Mouse (Mus musculus): ENCODE results near the gene Hist3h2a.
A peak's percentile ranks its signal among the peaks of the same experiment; 100 is the strongest.

The Hist3h2a gene

DNA sequence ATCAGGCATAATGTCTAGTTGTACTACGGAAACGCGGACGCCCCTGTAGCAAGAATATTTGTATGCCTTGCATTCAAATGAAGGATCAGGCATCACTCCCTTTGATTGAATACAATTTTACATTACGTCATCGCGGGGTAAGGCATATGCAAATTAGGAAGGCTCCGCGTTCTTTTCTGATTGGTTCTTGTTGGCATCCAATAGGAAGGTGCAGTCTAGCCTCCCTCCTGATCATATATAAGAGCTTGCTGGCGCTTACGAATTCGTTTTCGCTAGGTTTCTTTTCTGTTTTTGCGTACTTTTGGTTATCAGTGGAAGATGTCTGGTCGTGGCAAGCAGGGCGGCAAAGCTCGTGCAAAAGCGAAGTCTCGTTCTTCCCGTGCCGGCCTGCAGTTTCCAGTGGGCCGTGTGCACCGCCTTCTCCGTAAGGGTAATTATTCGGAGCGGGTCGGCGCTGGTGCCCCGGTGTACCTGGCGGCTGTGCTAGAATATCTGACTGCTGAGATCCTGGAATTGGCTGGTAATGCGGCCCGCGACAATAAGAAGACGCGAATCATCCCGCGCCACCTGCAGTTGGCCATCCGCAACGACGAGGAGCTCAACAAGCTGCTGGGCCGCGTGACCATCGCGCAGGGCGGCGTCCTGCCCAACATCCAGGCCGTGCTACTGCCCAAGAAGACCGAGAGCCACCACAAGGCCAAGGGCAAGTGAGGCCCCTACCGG is at the start of gene Hist3h2a, which contains the start of gene Trim17:
Hist3h2a (plus strand) TSS at position 266 of the 723 bp plus-strand sequence.
Trim17 (plus strand) TSS at position 266 of the 723 bp plus-strand sequence.
- DNase-seq (ENCODE audit: low spot score in 2 of 2), result peak; percentile 98

DNA sequence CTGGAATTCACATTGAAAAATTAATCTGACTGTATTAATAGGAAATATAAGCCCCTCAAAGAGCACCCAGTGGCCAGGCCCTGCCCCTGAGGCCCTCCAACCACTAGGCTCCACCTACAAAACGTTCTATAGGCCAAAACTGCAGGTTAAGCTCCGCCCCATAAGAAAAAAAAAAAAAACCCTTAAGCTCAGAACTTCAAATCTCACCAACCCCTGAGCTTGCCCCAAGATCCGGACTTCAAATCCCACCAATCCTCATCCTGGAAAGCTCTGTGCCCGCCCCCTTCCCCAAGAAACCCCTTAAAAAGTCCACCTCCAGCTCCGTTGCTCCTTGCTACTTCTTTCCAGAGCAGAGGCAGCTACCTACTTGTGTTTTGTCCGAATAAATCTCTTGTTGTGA is 49.6 kb upstream of the Hist3h2a start:
- DNase-seq (ENCODE audit: low spot score in 2 of 2), result no peak

DNA sequence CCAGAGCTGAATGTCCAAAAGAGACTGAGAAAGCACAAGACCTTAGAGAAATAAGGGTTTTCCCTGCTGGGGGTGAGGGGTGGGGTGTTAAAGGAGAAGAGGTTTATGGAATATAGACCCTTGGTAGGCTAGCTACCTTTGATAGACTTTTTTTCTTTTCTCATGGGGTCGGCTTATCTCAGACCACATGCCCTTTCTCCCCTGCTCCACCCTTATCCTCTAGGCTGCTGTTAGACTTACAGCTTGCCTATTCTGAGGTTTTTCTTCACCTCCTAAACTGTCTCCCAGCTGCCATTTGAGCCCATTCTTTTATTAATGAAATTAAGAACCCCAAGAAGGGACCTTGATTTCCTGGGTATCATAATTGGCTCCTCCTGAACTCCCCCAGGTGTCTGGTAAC is 40.7 kb upstream of the Hist3h2a start:
- DNase-seq (ENCODE audit: low spot score in 2 of 2), result no peak

DNA sequence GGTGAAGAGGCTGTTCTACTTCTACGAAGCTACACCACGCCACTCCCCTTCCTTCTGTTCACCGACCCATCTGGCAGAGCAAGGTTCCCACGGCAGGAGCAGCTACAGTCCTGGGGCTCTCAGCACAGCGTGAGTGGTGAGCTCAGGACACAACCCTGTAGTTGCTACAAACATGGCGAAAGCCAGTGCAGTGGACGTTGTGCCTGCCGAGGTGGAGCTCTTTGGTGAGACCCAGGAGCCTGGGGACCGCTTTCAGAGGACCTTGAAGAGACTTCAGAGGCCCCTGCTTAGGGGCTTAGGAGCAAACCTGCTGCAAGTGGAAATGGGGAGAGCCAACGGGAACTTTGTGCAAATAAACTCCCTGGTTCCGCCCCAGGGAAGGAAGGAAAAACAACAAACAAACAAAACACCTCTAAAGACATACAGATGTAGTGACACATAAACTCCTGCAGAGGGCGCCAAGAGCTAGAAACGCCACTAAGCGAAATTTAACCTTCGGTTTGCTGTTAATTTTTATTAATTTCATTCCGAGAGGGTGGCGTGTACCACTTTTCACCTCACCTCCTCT is 39.9 kb upstream of the Hist3h2a start:
- DNase-seq (ENCODE audit: low spot score in 2 of 2), result no peak

DNA sequence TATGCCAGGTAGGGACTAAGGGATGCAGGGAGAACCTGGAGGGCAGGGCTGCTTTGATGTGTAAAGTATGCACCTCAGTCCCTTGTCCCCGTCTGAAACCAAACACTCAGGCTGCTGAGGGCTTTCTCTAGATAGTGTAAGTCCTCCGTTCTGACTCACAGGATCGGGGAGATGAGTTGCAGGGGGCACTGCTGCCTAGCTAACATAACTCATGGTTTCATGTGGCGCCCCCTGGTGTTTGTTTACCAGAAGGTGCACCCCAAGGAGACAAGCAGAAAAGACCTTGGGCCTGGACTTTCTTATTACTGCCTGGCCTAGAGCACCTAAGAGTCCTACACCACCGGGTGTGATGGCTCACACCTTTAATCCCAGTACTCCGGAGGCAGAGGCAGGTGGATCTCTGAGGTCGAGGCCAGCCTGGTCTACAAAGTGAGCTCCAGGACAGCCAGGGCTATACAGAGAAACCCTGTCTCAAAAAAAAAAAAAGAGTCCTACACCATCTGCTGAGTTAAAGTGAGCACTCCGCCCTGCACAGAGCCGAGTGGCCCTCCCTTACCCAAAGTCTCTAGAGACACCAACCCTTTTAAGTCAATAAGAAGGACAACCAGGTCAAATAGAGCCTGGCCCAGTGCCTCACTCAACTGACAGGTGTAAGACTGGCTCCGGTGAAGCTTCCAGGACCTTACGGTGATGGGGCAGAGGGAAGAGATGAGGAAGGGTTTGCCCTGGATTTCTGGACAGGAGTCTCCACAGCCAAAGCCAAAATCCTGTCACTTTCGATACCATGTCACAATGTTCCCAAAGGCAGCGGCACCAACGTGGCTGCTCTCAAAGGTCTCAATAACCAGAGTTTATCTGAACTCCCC is 37.4 kb upstream of the Hist3h2a start:
- no peak for DNase-seq (ENCODE audit: low spot score in 2 of 2)

DNA sequence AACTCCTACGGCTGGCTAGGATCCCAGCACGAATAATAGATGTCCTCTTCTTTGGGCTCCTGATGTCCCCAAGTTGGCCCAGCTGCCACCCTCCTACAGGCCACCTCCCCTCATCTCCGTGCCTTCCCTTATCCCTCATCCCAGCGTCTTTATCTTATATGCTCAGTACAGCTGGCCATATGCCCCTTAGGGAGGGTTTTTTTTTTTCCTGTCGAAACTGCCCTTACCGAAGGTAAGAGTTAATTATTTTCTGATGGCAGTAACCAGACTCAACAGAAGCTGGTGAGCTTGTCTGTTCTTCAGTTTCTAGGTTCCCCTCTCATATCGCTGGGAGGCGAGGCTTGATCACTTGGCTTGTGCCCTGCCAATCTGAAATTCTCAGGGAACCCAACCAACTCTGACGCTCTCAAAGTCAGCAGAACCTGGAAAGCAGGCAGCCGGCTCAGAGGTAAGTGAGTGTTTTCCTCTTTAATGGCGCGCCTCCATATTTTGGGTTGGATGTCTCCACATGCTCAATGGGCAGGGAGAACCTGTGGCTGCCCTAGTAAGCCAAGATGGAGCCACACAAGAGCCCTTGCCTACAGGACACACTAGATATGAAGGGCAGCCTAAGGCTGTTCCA is 36.6 kb upstream of the Hist3h2a start, which contains the start of gene Btnl10:
Btnl10 (plus strand) TSS at position 164 of the 622 bp plus-strand sequence.
- DNase-seq (ENCODE audit: low spot score in 2 of 2), result no peak

DNA sequence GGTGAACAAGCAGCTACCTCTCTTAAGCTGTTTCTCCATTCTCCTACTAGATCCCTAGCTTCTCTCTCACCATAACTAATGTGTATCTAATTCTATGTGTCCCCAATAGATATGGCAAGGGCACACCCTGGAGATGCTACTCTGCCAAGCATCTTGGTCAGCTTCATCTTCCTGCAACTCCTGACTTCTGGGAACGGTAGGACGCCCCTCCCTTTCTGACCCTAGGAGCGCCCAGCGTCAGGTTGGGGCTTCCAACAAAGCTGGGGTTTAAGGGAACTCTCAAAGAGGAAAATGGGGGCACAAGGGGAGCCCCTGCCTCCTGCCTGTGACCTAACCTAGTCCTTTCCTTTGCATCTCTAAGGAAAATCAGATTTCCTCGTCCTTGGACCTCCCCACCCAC is 35.7 kb upstream of the Hist3h2a start:
- DNase-seq (ENCODE audit: low spot score in 2 of 2), result no peak

DNA sequence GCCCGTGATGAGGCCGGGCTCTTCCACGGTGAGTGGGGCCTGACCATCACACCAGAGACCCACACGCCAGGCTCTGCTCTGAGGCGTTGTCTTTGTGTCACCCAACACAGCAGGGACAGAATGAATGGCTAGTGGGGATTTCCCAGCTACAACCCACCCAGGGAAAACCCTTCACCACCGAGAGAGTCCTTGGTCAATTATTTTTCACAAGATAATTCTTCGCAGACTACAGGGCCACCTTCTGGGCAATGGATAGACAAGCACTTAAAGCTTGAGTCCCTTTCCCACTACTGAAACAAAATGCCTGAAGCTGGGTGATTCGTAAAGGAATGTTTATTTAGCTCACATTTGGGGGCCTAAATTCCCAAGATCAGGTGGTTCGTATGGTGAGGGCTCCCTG is 32.1 kb upstream of the Hist3h2a start:
- no peak for DNase-seq (ENCODE audit: low spot score in 2 of 2)

DNA sequence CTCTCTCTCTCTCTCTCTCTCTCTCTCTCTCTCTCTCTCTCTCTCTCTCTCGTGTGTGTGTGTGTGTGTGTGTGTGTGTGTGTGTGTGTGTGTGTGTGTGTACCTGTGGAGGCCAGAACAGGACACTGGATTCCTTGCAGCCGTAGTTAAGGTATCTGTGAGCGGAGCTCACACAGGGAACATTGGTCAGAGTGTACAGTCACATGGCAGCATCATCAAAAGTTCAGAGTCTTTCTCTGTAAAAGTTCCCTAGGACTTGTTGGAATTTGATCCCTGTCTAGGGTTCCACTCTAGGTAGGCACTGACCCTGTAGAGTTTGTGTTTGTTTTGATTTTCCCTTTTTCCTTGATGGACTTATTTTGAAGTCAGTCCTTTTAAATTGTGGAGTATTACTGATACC is 27.8 kb upstream of the Hist3h2a start:
- DNase-seq (ENCODE audit: low spot score in 2 of 2), result no peak

DNA sequence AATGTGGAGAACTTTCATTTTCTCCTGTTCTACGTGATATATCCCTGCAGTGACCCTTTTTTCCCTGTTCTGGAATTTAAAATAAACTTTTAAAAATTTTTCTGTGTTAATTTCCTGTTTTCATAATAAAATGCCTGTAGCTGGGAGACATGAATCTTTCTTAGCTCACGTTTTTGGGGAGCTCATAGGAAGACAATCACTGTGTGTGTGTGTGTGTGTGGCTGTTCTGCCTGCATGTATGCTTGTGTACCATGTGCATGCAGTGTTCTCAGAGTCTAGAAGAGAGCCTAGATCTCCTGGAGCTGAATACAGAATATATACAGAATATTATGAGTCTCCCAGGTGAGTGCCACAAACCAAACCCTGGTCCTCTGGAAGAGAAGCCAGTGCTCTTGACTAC is 27.4 kb upstream of the Hist3h2a start:
- DNase-seq (ENCODE audit: low spot score in 2 of 2), result no peak

DNA sequence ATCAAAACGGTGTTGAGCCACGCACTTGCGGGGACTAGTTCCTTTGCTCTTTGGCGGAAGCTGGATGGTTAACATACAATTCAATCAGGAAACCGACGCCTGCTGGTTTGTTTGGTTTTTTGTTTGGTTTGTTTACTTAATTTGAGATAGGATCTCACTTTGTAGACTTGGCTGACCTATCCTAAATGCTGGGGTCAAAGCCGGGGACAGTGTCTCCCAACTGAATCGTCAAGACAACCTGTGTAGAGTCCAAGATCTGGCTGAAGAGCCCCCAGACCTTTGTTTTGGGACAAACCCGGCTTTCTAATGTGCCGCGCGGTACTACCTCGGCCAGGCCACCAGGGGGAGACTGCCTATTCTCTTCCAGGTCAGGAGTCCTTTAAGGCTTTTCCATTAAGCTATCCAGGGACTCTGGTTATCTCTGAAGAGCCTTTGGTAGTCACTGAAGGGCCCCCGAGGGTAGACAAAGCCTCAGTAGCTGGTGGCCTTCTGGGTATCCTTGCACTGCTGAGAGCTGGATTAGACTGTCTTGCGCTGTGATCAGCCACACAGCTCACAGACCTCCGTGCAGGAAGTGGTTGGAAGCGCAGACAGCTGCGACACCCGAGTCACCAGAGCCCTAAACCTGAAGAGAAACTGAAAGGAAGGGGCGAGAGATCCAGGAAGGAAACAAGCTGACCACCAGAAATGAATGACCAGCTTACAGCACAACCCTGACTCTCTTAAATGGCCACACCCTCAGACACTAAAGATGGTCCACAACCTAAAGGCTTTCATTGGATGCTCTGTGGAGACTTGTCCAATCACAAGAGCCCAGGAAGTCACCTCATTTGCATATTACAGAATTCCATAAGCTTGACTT is 26.5 kb upstream of the Hist3h2a start:
- DNase-seq (ENCODE audit: low spot score in 2 of 2), result no peak

DNA sequence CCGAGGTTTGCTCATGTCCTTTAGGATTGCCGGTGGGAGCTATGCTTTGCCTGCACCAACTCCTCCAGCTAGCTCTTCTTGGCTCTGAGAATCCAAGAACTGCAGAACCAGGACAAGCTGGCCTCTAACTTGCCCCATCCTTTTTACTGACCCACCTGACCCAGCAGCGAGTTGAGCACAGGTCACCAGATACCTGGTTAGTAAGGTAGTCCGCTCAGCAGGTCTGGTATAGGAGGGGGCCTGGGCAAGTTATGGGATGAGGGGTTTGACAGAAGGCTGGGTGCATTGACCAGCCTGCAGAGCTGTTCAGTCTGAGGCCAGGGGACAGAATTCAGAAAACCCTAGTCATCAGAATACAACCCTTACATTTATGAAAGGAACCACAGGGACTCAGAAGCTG is 25.4 kb upstream of the Hist3h2a start:
- no peak for DNase-seq (ENCODE audit: low spot score in 2 of 2)

DNA sequence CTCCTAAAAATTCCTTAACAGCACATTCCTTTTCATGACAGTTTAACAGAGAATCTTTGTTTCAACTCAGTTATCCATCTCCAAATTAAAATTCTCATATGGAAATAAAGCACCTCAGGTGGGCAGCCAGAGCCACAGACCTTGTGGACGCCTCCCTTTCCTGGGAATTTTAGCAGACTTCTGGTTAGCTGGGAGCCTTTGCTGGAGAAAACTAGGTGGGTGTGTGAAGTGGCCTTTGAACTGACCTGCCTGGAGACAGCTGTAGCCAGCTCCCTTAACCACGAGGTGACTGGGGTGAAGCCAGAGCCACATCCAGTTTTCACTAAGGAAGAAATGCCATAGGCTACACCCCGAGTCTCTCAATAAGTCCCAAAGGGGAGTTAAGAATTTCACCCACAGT is 24.8 kb upstream of the Hist3h2a start:
- no peak for DNase-seq (ENCODE audit: low spot score in 2 of 2)

DNA sequence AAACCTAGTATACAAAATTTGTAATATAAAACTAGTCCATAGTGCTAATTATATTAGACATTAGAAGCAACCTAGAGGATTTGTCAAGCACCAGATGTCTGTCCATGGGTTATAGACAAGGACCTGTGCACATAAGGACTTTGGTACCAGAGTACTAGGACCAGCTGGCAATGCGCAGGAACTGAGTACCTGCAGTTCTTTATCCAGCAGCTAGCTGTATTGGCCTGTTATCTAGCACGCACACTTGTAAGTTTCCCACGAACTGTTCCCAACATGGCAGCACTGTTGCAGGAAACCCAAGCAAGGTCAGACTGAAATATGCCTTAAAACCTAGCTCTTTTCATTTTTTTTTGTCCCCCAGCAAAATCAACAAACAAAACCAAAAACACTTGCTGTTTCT is 24.2 kb upstream of the Hist3h2a start:
- DNase-seq (ENCODE audit: low spot score in 2 of 2), result no peak

DNA sequence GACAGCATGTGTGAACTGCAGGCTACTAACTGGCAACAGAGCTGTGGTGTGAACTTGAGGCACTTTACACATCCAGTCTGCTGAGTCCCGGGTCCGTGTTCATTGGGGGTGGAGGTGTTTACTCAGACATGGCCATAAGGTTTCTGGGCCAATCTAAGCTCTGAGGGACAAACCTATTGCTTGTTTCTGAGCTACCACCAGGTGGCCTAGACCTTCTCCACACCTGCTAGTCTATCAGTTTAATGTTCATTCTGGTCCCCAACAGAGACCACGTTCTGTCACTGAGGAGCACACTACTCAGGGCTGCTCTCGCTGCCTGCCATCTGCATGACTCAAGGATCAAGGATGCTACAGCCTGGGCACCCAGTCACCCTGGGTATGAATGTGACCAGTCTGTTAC is 22.9 kb upstream of the Hist3h2a start:
- DNase-seq (ENCODE audit: low spot score in 2 of 2), result no peak

DNA sequence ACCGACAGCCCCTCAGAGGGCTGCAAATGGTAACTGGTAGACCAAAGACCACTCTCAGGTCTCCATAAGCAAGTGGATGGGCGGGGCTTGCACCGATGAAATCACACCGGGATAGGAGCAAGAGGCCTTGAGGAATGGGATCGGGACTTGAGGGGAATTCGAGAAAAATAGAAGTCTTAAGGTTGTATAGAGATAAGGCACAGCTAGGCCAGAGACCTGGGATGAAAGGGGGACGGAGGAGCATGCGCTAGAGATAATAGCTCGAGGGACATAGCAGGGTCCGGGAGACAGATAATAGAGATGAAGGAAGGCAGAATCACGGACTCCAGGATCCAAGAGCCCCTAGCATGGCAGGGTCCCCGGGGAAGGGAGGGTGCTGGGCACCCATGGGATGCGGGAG is 16.6 kb upstream of the Hist3h2a start:
- no peak for DNase-seq (ENCODE audit: low spot score in 2 of 2)

DNA sequence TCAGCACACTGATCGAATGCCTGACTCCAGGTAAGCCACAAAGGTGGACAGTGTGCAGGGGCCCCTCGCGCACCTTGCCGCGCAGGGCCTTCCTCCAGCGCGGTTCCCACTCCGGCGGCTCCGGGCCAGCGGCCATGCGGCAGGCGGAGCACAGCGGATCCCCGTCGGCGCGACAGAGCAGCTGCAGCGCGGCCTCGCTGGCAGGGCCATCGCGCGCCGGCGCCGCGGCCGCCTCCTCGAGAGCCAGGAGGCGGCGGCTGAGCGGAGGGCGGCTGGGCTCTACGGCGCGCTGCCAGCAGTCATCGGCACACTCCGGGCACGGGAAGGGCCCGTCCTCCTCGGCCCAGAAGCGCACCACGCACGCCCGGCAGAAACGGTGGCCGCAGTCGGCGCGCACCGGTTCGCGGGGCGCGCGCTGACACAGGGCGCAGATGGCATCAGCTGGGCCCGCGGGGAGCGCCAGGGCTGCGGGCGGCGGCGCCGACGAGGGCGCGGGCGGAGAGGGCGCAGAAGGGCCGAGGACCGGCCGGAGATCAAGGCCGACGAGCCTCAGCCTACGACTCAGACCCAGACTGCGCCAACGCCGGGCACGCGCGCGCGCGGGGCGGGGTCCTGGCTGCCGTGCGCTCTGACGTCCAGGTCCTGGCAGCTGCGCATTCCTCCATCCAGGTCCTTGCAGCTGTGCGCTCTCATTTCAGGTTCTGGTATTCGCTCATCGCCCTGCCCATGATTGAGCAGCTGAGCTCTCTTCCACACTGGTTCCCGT is 16.0 kb upstream of the Hist3h2a start, which contains the start of gene Rnf187:
Rnf187 (minus strand) TSS at position 595 of the 766 bp plus-strand sequence.
- peak; percentile 83 to 93 for DNase-seq (ENCODE audit: low spot score in 2 of 2)

DNA sequence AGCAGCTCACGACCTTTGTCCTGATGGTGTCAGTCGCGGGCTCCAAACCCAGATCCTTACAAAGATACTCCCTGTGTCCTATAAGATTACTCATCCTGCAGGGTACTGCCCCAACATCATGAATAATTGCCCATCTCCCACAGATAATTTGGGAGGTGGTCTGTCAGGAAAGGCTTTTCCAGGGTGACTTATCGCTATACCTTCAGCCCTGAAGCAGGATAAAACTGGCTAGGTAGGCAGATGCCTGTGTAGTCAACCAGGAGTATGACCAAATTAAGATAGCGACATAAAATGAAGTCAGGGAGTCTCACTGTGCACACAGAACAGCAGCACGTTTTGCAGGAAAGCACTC is 15.4 kb upstream of the Hist3h2a start:
- no peak for DNase-seq (ENCODE audit: low spot score in 2 of 2)

DNA sequence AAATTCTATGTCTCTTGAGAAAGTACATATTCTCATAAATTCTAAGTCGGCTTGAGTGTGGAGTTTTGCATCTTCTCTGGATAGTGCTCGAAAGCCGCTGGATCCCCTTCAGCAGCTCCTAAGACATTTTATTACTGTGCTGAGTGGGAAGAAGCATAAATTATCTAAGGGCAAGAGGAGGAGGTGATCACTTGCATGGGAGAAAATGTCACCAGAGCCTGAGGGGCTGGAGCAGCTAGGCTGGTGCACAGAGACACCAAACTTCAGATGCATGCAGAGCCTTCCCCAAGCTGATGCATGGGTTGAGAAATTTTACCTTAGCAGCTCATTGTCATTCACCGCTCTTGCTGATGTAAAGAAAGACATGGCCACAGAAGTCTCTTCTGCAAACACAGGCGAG is 10.3 kb upstream of the Hist3h2a start:
- no peak for DNase-seq (ENCODE audit: low spot score in 2 of 2)

DNA sequence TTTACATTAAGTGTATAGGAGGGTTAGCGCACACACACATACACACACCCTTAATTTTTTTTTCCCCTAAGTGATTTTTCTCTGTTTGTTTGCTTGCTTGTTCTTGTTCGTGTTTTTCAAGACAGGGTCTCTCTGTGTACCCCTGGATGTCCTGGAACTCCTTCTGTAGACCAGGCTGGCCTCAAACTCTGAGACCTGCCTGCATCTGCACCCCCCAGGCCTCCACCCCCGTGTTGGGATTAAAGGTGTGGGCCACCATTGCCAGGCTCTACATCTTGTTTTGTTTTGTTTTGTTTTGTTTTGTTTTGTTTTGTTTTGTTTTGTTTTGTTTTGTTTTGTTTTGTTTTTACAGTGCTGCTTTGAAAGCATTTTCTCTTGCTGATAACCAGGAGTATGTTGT is 7.2 kb upstream of the Hist3h2a start:
- DNase-seq (ENCODE audit: low spot score in 2 of 2), result no peak
